Mouse (Mus musculus): ENCODE data around the gene Ptchd1.

Gene Ptchd1

GRCm38 (mm10) chrX:155623701-155624281, at the start of gene Ptchd1:
TSS of gene Ptchd1 (minus strand) at chrX:155623814.
- DNase-seq (ENCODE audit: low read depth, low spot score) = no peak

- DNase-seq (ENCODE audit: low read depth, low spot score) = no peak
Measured at GRCm38 (mm10) chrX:155657971-155658370, 34.4 kb upstream of the Ptchd1 start.

GRCm38 (mm10) chrX:155645975-155646374, 22.4 kb upstream of the Ptchd1 start:
- no peak for DNase-seq (ENCODE audit: low read depth, low spot score)

- DNase-seq (ENCODE audit: low read depth, low spot score) = no peak
Measured at GRCm38 (mm10) chrX:155643975-155644374, 20.4 kb upstream of the Ptchd1 start.

- no peak for DNase-seq (ENCODE audit: low read depth, low spot score)
Measured at GRCm38 (mm10) chrX:155625671-155626196, 2.1 kb upstream of the Ptchd1 start.

GRCm38 (mm10) chrX:155624895-155625294, 1.3 kb upstream of the Ptchd1 start:
- DNase-seq (ENCODE audit: low read depth, low spot score) = no peak

- DNase-seq (ENCODE audit: low read depth, low spot score) = no peak
Measured at GRCm38 (mm10) chrX:155624341-155624841, 777 bp upstream of the Ptchd1 start, which contains the start of gene Gm15155. TSS of gene Gm15155 (plus strand) at chrX:155624741.

- DNase-seq (ENCODE audit: low read depth, low spot score) = no peak
Measured at GRCm38 (mm10) chrX:155622961-155623599, 534 bp downstream of the Ptchd1 start.

GRCm38 (mm10) chrX:155622527-155622926, 1.1 kb downstream of the Ptchd1 start:
- no peak for DNase-seq (ENCODE audit: low read depth, low spot score)

GRCm38 (mm10) chrX:155601196-155601595, 22.4 kb downstream of the Ptchd1 start:
- DNase-seq (ENCODE audit: low read depth, low spot score) = peak; percentile 72

- DNase-seq (ENCODE audit: low read depth, low spot score) = no peak
Measured at GRCm38 (mm10) chrX:155596390-155596789, 27.2 kb downstream of the Ptchd1 start.

GRCm38 (mm10) chrX:155594685-155595084, 28.9 kb downstream of the Ptchd1 start:
- no peak for DNase-seq (ENCODE audit: low read depth, low spot score)

GRCm38 (mm10) chrX:155592467-155592866, 31.1 kb downstream of the Ptchd1 start:
- DNase-seq (ENCODE audit: low read depth, low spot score) = peak; percentile 57

- no peak for DNase-seq (ENCODE audit: low read depth, low spot score)
Measured at GRCm38 (mm10) chrX:155591490-155591889, 32.1 kb downstream of the Ptchd1 start.

- no peak for DNase-seq (ENCODE audit: low read depth, low spot score)
Measured at GRCm38 (mm10) chrX:155584586-155584985, 39.0 kb downstream of the Ptchd1 start.

- DNase-seq (ENCODE audit: low read depth, low spot score) = no peak
Measured at GRCm38 (mm10) chrX:155579791-155580190, 43.8 kb downstream of the Ptchd1 start.

GRCm38 (mm10) chrX:155572396-155572795, 51.2 kb downstream of the Ptchd1 start:
- DNase-seq (ENCODE audit: low read depth, low spot score) = no peak

GRCm38 (mm10) chrX:155543780-155544179, 79.8 kb downstream of the Ptchd1 start:
- DNase-seq (ENCODE audit: low read depth, low spot score) = no peak

Measured in telencephalon, adult 2 months (tissue).